Mouse (Mus musculus): ENCODE data around the gene Akt1. TPM values are rescaled to one million over a fixed set of nuclear protein-coding genes. Genes with fewer than 3 reads are reported as not detected.
A peak's percentile ranks its signal among the peaks of the same experiment; 100 is the strongest.

Akt1 gene
- total and polyA plus RNA-seq, 3 experiments, result 121 to 461 (median 168) TPM

DNA sequence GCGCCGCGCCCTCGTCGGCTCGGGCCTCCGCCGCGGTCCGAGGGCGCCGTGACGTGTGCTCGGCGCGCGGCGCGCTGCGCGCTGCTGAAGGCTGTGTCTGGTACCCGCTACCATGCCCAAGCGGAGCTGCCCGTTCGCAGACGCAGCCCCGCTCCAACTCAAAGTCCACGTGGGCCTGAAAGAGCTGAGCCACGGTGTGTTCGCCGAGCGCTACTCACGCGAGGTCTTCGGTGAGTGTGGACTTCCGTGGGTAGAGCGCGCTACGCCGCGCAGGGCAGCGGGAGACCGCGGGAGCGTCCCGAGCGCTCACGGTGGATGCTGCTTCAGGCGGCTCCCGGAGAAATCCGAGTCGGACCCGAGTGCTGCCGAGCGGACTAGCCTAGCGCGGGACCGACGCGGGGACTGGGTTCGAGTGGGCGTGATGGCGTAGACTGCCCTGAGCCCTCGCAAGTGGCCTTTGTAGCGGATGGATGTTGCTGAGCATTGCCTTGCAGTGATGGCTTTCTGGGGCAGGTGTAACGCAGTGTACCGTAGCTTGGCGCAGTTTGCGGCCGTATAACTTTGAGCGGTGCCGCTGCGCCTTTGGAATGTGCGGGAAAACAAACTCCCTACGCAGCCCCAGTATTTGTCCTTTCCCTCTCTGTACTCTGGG, 29.7 kb downstream of the Akt1 start:
- no peak for ATAC-seq (ENCODE audit: extremely low read depth, insufficient number of reproducible peaks, low FRiP score, poor library complexity, severe bottlenecking)
- TF ChIP-seq CTCF (IDR thresholded peaks at IDR 0.05; ENCODE audit: low read depth, low read length), result no peak
- no peak for TF ChIP-seq GATA2 (IDR thresholded peaks at IDR 0.05; ENCODE audit: borderline replicate concordance, low read depth, low read length)
- TF ChIP-seq GATA1 (IDR thresholded peaks at IDR 0.05; ENCODE audit: borderline replicate concordance, low read length), result no peak
- no peak for TF ChIP-seq TAL1 (conservative IDR thresholded peaks at IDR 0.05; ENCODE audit: low read depth, low read length)
- no peak for TF ChIP-seq POLR2AphosphoS5 (IDR thresholded peaks at IDR 0.05; ENCODE audit: insufficient replicate concordance, low read depth, low read length)
- Histone ChIP-seq H3K4me3 (ENCODE audit: low read depth, low read length) (peak overlapping the region; percentile 77), H3K27me3 (ENCODE audit: insufficient read depth, low read length) (peaks cover 3% of the 10 kb centered on the region; the same call in 1 of the 2 replicates), H3K36me3 (replicated peaks) (peaks cover 40% of the 10 kb centered on the region), H3K9me3 (replicated peaks) (no peaks in the 10 kb centered on the region), H3K4me1 (ENCODE audit: insufficient read depth, low read depth, low read length) (peaks cover 54% of the 10 kb centered on the region)
- peak; percentile 65 for DNase-seq (ENCODE audit: low spot score)

DNA sequence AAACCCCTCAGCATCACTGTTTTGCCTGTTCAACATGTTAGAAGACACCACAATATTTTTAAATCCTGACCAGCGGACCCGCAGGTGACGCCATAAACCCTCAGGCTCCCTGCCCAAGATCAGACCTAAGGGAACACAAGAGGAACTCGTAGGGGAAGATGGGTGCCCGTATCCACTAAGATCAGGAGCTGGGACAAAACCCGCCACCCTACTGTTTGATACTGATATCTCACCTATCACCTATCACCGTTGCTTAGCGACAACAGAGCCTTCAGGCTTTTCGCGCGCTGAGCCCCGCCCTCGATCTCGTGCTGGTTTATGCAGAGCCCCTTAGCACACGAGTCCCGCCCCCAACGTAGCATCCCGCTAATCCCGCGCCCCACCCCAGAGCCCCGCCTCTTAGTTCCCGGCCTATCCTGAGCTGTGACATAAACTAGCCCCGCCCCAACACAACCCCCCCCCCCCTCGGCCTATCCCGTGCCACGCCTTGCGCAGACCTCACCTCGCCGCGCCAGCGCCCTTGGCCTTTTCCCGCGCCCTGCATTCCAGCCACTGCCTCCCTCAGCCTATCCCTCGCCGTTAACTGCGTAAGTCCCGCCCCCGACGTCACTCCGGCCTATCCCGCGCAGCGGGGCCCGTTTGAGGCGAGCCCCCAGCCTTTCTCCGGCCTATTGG, 30.4 kb downstream of the Akt1 start, which contains the start of gene Siva1:
Gene Siva1, plus strand, starts transcription at position 500 of the 675 bp plus-strand sequence.
- ATAC-seq (ENCODE audit: extremely low read depth, insufficient number of reproducible peaks, low FRiP score, poor library complexity, severe bottlenecking), result peak; percentile 95
- H3K4me1 ChIP-seq (ENCODE audit: insufficient read depth, low read depth, low read length), result peaks cover 53% of the 10 kb centered on the region
- TF ChIP-seq POLR2AphosphoS5 (IDR thresholded peaks at IDR 0.05; ENCODE audit: insufficient replicate concordance, low read depth, low read length), result no peak
- peak within 1 kb of the TSS; percentile 77 for H3K4me3 ChIP-seq (ENCODE audit: low read depth, low read length)
- peaks cover 6% of the 10 kb centered on the region for H3K27me3 ChIP-seq (ENCODE audit: insufficient read depth, low read length)
- no peaks in the 10 kb centered on the region for H3K9me3 ChIP-seq (replicated peaks)
- H3K36me3 ChIP-seq (replicated peaks), result peaks cover 33% of the 10 kb centered on the region
- DNase-seq (ENCODE audit: low spot score), result peak; percentile 100

DNA sequence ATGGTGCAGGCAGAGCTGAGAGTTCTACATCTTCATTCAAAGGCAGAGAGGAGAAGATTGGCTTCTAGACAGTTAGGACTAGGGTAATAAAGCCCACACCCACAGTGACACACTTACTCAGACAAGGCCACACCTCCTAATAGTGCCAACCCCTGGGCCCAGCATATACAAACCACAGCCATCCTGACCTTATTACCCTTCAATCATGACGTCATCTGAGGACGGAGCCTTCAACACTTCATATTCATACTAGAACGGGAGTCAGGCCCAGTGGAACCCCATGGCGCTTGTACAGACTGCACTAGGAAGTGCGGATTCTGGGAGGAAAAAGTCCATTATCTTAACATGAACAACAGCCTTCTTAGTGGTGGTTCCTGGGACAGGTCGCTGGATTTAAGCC, 31.6 kb downstream of the Akt1 start:
- ATAC-seq (ENCODE audit: extremely low read depth, insufficient number of reproducible peaks, low FRiP score, poor library complexity, severe bottlenecking) (no peak), DNase-seq (ENCODE audit: low spot score) (no peak)
- no peak overlapping the region for H3K4me3 ChIP-seq (ENCODE audit: low read depth, low read length)
- no peak for TF ChIP-seq GATA1 (IDR thresholded peaks at IDR 0.05; ENCODE audit: borderline replicate concordance, low read length)
- no peak for TF ChIP-seq CTCF (IDR thresholded peaks at IDR 0.05; ENCODE audit: low read depth, low read length)
- no peak for TF ChIP-seq TAL1 (conservative IDR thresholded peaks at IDR 0.05; ENCODE audit: low read depth, low read length)
- no peak for TF ChIP-seq POLR2AphosphoS5 (IDR thresholded peaks at IDR 0.05; ENCODE audit: insufficient replicate concordance, low read depth, low read length)
- TF ChIP-seq GATA2 (IDR thresholded peaks at IDR 0.05; ENCODE audit: borderline replicate concordance, low read depth, low read length), result no peak
- no peaks in the 10 kb centered on the region for H3K9me3 ChIP-seq (replicated peaks)
- H3K27me3 ChIP-seq (ENCODE audit: insufficient read depth, low read length), result peaks cover 12% of the 10 kb centered on the region
- H3K36me3 ChIP-seq (replicated peaks), result peaks cover 21% of the 10 kb centered on the region
- peaks cover 42% of the 10 kb centered on the region for H3K4me1 ChIP-seq (ENCODE audit: insufficient read depth, low read depth, low read length)

DNA sequence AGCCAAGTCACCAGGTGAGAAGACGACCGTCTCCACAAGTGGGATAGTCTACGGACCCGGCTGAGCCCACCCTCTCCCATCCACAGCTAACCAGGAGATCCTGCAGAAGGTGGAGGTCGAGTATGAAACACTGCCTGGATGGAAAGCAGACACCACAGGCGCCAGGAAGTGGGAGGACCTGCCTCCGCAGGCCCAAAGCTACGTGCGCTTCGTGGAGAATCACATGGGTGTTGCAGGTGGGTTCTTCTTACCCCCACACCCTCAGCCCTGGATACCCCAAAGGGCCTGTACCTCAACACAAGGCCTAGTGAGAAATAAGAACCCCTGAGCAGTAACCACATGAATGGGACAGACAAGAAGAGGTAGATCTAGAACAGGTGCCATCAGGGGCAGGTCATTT, 35.2 kb downstream of the Akt1 start:
- Histone ChIP-seq H3K27me3 (ENCODE audit: insufficient read depth, low read length) (peaks cover 36% of the 10 kb centered on the region), H3K4me1 (ENCODE audit: insufficient read depth, low read depth, low read length) (peaks cover 11% of the 10 kb centered on the region), H3K9me3 (replicated peaks) (no peaks in the 10 kb centered on the region), H3K4me3 (ENCODE audit: low read depth, low read length) (no peak overlapping the region), H3K36me3 (replicated peaks) (no peaks in the 10 kb centered on the region)
- TF ChIP-seq POLR2AphosphoS5 (IDR thresholded peaks at IDR 0.05; ENCODE audit: insufficient replicate concordance, low read depth, low read length), result no peak
- ATAC-seq (ENCODE audit: extremely low read depth, insufficient number of reproducible peaks, low FRiP score, poor library complexity, severe bottlenecking) (no peak), DNase-seq (ENCODE audit: low spot score) (no peak)

DNA sequence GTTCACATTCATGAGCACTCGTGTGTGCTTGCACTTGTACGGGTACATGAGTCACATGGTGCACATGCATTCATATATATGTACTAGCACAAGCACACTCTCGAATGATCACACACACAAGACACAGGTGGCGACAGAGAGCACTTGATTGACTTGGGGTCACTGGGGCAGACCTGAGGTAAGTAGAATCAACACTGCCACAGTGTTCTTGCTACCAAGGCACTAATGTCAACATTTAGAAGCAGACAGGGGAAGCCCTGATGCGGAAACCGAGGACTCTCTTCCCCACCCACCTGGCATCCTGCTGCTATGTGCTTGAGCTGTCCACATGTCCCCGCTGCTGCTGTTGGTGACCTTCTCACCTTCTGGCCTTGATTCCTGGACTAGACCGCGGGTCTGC, 41.0 kb downstream of the Akt1 start:
- no peak for ATAC-seq (ENCODE audit: extremely low read depth, insufficient number of reproducible peaks, low FRiP score, poor library complexity, severe bottlenecking)

DNA sequence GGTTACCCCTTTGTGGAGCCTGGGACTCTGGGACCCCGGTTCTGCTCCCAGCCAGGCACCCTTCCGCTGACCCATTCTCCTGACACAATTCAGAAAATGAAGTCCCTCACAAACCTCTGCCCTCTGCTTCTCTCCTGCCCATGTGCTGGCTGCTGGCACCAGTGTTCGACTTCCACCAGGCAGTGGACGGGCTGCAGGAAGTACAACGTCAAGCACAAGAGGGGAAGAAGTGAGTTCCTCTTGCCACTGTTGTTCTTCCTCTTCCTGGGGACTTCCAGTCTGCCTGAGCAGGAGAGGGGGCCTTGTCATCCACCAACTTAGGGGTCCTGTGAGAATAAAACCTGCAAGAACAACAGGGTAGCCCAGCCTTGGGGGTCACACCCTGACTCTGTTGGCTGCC, 41.8 kb downstream of the Akt1 start:
- no peak for ATAC-seq (ENCODE audit: extremely low read depth, insufficient number of reproducible peaks, low FRiP score, poor library complexity, severe bottlenecking)

More for the DNA sequence above, 41.0 kb downstream of the Akt1 start:
- Histone ChIP-seq H3K4me1 (ENCODE audit: insufficient read depth, low read depth, low read length) (peaks cover 13% of the 10 kb centered on the region), H3K9me3 (replicated peaks) (no peaks in the 10 kb centered on the region), H3K27me3 (ENCODE audit: insufficient read depth, low read length) (peaks cover 61% of the 10 kb centered on the region), H3K4me3 (ENCODE audit: low read depth, low read length) (no peak overlapping the region), H3K36me3 (replicated peaks) (no peaks in the 10 kb centered on the region)
- TF ChIP-seq GATA1 (IDR thresholded peaks at IDR 0.05; ENCODE audit: borderline replicate concordance, low read length) (no peak), CTCF (IDR thresholded peaks at IDR 0.05; ENCODE audit: low read depth, low read length) (no peak; the same call in 1 of the 2 replicates), GATA2 (IDR thresholded peaks at IDR 0.05; ENCODE audit: borderline replicate concordance, low read depth, low read length) (no peak), TAL1 (conservative IDR thresholded peaks at IDR 0.05; ENCODE audit: low read depth, low read length) (no peak), POLR2AphosphoS5 (IDR thresholded peaks at IDR 0.05; ENCODE audit: insufficient replicate concordance, low read depth, low read length) (no peak)
- no peak for DNase-seq (ENCODE audit: low spot score)

More for the DNA sequence above, 41.8 kb downstream of the Akt1 start:
- H3K9me3 ChIP-seq (replicated peaks), result no peaks in the 10 kb centered on the region
- H3K36me3 ChIP-seq (replicated peaks), result no peaks in the 10 kb centered on the region
- H3K4me3 ChIP-seq (ENCODE audit: low read depth, low read length), result no peak overlapping the region
- TF ChIP-seq CTCF (IDR thresholded peaks at IDR 0.05; ENCODE audit: low read depth, low read length) (no peak), TAL1 (conservative IDR thresholded peaks at IDR 0.05; ENCODE audit: low read depth, low read length) (no peak), POLR2AphosphoS5 (IDR thresholded peaks at IDR 0.05; ENCODE audit: insufficient replicate concordance, low read depth, low read length) (no peak)
- H3K4me1 ChIP-seq (ENCODE audit: insufficient read depth, low read depth, low read length), result peaks cover 13% of the 10 kb centered on the region
- no peak for DNase-seq (ENCODE audit: low spot score)
- H3K27me3 ChIP-seq (ENCODE audit: insufficient read depth, low read length), result peaks cover 56% of the 10 kb centered on the region

Measured in G1E (cell line).